Mouse (Mus musculus): ENCODE measurements around the gene Dmrtb1. TPM values are rescaled to one million over a fixed set of nuclear protein-coding genes. Genes with fewer than 3 reads are reported as not detected.

Dmrtb1 gene
- total and polyA plus RNA-seq, 3 experiments: not detected

DNA sequence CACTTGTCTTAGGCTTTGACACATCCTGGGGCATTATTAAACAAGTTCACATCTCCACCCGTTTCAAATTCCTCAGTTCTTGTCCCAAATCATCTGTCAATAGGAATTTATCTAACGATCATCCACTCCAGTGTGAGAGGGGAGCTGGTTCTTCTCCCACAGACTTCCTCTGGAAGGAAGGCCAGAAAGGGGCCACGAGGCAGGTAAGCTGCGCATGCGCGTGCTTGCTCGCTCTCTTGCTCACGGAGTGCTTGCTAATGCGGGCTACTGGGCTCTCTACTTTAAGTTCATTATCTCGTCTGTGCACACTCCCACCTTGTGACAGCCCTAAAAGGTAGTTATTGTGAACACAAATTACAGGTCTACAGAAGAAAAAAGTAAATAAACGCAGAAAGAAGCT is 17.6 kb upstream of the Dmrtb1 start:
- dilution Hi-C loops (cut with MboI; ENCODE audit: extremely low pct_ligation_motif_present, extremely low pct_unique_long_range_greater_than_20kb, low sequenced_read_pairs) (no loop called here), in situ Hi-C loops (cut with MboI; ENCODE audit: low pct_ligation_motif_present, low pct_unique_long_range_greater_than_20kb, low sequenced_read_pairs) (no loop called here)
- no peak for DNase-seq (ENCODE audit: extremely low read depth)
- Histone ChIP-seq H3K4me3 (replicated peaks in 1 of 3; ENCODE audit: low read depth in 2 of 3, low read length in 2 of 3, poor library complexity in 1 of 3) (no peak overlapping the region), H3K4me1 (ENCODE audit: control insufficient read depth in 1 of 2, insufficient read depth in 2 of 2) (peaks cover 2% of the 10 kb centered on the region in 2 experiments; a peak in 3 of 4 replicates), H3K27ac (ENCODE audit: insufficient read depth, low read depth) (no peak overlapping the region), H3K36me3 (replicated peaks in 1 of 2; ENCODE audit: control insufficient read depth in 1 of 2, insufficient read depth in 1 of 2, low read length in 1 of 2) (no peaks in the 10 kb centered on the region), H3K27me3 (replicated peaks) (no peaks in the 10 kb centered on the region), H3K9ac (ENCODE audit: insufficient read depth, low read depth) (no peak overlapping the region), H3K9me3 (replicated peaks; ENCODE audit: low read length) (peaks cover 5% of the 10 kb centered on the region), H3K79me2 (replicated peaks; ENCODE audit: control insufficient read depth, extremely low read depth, insufficient read depth, poor library complexity, severe bottlenecking) (no peaks in the 10 kb centered on the region), H3K4me2 (ENCODE audit: insufficient read depth, low read depth, poor library complexity, severe bottlenecking) (no peak overlapping the region)
- no peak for TF ChIP-seq E2F4 (IDR thresholded peaks at IDR 0.05; ENCODE audit: insufficient replicate concordance, low read depth, low read length)
- TF ChIP-seq PAX5 (IDR thresholded peaks at IDR 0.05; ENCODE audit: low read length): no peak
- TF ChIP-seq POLR2A (IDR thresholded peaks at IDR 0.05; ENCODE audit: low read depth, low read length): no peak
- no peak for TF ChIP-seq EP300 (IDR thresholded peaks at IDR 0.05; ENCODE audit: low read length)
- TF ChIP-seq ZMIZ1 (IDR thresholded peaks at IDR 0.05; ENCODE audit: low read depth, low read length): no peak
- TF ChIP-seq USF1 (IDR thresholded peaks at IDR 0.05; ENCODE audit: low read depth, low read length): no peak
- TF ChIP-seq ZNF384 (IDR thresholded peaks at IDR 0.05; ENCODE audit: low read depth, low read length): no peak

DNA sequence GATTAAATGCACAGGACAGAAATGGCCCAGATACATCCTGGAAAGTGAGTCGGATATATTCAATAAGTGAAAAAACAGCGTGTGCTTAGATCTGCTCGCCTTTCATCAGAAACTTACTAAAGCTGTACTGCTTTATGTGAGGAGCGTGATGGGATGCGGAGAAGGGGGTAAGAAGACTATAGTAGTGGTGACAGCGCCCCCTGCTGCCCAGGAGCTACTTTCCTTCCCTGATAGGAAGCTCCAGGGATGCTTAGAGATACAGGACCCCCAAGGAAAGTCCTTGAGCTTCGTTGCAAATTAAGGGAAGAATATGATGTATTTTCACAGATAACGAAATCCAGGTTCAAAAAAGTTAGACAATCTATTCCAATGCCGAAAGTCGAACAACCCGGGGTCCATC is 17.1 kb upstream of the Dmrtb1 start:
- H3K27me3 ChIP-seq (replicated peaks): no peaks in the 10 kb centered on the region
- peak; percentile 43 for DNase-seq (ENCODE audit: extremely low read depth)
- dilution Hi-C loops (cut with MboI; ENCODE audit: extremely low pct_ligation_motif_present, extremely low pct_unique_long_range_greater_than_20kb, low sequenced_read_pairs): no loop called here

GRCm38 (mm10) chr4:107699271-107699670 is 15.2 kb upstream of the Dmrtb1 start:
- no peak overlapping the region for H3K27ac ChIP-seq (ENCODE audit: insufficient read depth, low read depth)
- H3K4me1 ChIP-seq (ENCODE audit: control insufficient read depth in 1 of 2, insufficient read depth in 2 of 2): no peaks in the 10 kb centered on the region
- H3K4me3 ChIP-seq (replicated peaks in 1 of 3; ENCODE audit: low read depth in 2 of 3, low read length in 2 of 3, poor library complexity in 1 of 3): no peak overlapping the region
- peaks cover 4% of the 10 kb centered on the region for H3K9me3 ChIP-seq (replicated peaks; ENCODE audit: low read length)
- no peaks in the 10 kb centered on the region for H3K27me3 ChIP-seq (replicated peaks)
- no peak overlapping the region for H3K9ac ChIP-seq (ENCODE audit: insufficient read depth, low read depth)
- no peaks in the 10 kb centered on the region for H3K36me3 ChIP-seq (replicated peaks in 1 of 2; ENCODE audit: control insufficient read depth in 1 of 2, insufficient read depth in 1 of 2, low read length in 1 of 2)
- no peak overlapping the region for H3K4me2 ChIP-seq (ENCODE audit: insufficient read depth, low read depth, poor library complexity, severe bottlenecking)
- no peak for DNase-seq (ENCODE audit: extremely low read depth)
- no peak for TF ChIP-seq CHD2 (IDR thresholded peaks at IDR 0.05; ENCODE audit: low read length)
- TF ChIP-seq NRF1 (IDR thresholded peaks at IDR 0.05; ENCODE audit: low read depth, low read length): no peak
- TF ChIP-seq TCF12 (IDR thresholded peaks at IDR 0.05; ENCODE audit: low read depth, low read length): no peak
- no peak for TF ChIP-seq KAT2A (IDR thresholded peaks at IDR 0.05; ENCODE audit: insufficient replicate concordance, low read length)
- no peak for TF ChIP-seq MAFK (IDR thresholded peaks at IDR 0.05; ENCODE audit: insufficient replicate concordance, low read length)
- H3K79me2 ChIP-seq (replicated peaks; ENCODE audit: control insufficient read depth, extremely low read depth, insufficient read depth, poor library complexity, severe bottlenecking): no peaks in the 10 kb centered on the region
- in situ Hi-C loops (cut with MboI; ENCODE audit: low pct_ligation_motif_present, low pct_unique_long_range_greater_than_20kb, low sequenced_read_pairs) (no loop called here), dilution Hi-C loops (cut with MboI; ENCODE audit: extremely low pct_ligation_motif_present, extremely low pct_unique_long_range_greater_than_20kb, low sequenced_read_pairs) (no loop called here)

More for the DNA sequence above, 17.1 kb upstream of the Dmrtb1 start:
- Histone ChIP-seq H3K27ac (ENCODE audit: insufficient read depth, low read depth) (no peak overlapping the region), H3K9ac (ENCODE audit: insufficient read depth, low read depth) (no peak overlapping the region), H3K4me1 (ENCODE audit: control insufficient read depth in 1 of 2, insufficient read depth in 2 of 2) (peaks cover 0 to 2% of the 10 kb centered on the region in 2 experiments; a peak in 1 of 4 replicates), H3K9me3 (replicated peaks; ENCODE audit: low read length) (peaks cover 5% of the 10 kb centered on the region), H3K4me2 (ENCODE audit: insufficient read depth, low read depth, poor library complexity, severe bottlenecking) (no peak overlapping the region), H3K36me3 (replicated peaks in 1 of 2; ENCODE audit: control insufficient read depth in 1 of 2, insufficient read depth in 1 of 2, low read length in 1 of 2) (no peaks in the 10 kb centered on the region), H3K4me3 (replicated peaks in 1 of 3; ENCODE audit: low read depth in 2 of 3, low read length in 2 of 3, poor library complexity in 1 of 3) (no peak overlapping the region), H3K79me2 (replicated peaks; ENCODE audit: control insufficient read depth, extremely low read depth, insufficient read depth, poor library complexity, severe bottlenecking) (no peaks in the 10 kb centered on the region)
- TF ChIP-seq RAD21 (IDR thresholded peaks at IDR 0.05; ENCODE audit: low read depth, low read length) (peak; percentile 67), ELF1 (IDR thresholded peaks at IDR 0.05; ENCODE audit: low read depth, low read length) (no peak), CTCF (conservative IDR thresholded peaks at IDR 0.05 in 1 of 2, IDR thresholded peaks at IDR 0.05 in 1 of 2; ENCODE audit: low read depth in 2 of 2, low read length in 2 of 2) (peak; percentile 58 to 78), SMC3 (IDR thresholded peaks at IDR 0.05; ENCODE audit: low read depth, low read length) (peak; percentile 64)
- in situ Hi-C loops (cut with MboI; ENCODE audit: low pct_ligation_motif_present, low pct_unique_long_range_greater_than_20kb, low sequenced_read_pairs): no loop called here
